Mouse (Mus musculus): ENCODE results near the gene Lmo2. TPM values are rescaled to one million over a fixed set of nuclear protein-coding genes. Genes with fewer than 3 reads are reported as not detected.

The Lmo2 gene
- 188 and 194 TPM in 2 replicates for polyA plus RNA-seq (2016; fragmentation: Nextera tagmentation; extraction: Ambion mirVana)

GRCm38 (mm10) chr2:103957649-103958546, at the start of gene Lmo2:
Gene Lmo2 (plus strand): TSS chr2:103957986.
- Histone ChIP-seq H3K4me2 (peak within 1 kb of the TSS; percentile 76), H3K27ac (peak within 1 kb of the TSS; percentile 98)

GRCm38 (mm10) chr2:103910601-103911000, 47.2 kb upstream of the Lmo2 start:
- 85% methylated on average over 5 of the region's 5 CpGs for WGBS (ENCODE audit: insufficient replicate concordance)
- H3K4me1 ChIP-seq = peaks cover 34% of the 10 kb centered on the region
- no peak overlapping the region for H3K9ac ChIP-seq
- H3K4me2 ChIP-seq = no peak overlapping the region
- ATAC-seq = no peak
- H3K27me3 ChIP-seq (replicated peaks) = 0 out of 2 replicates have a peak, but pooled peaks cover 2% of the 10 kb centered on the region
- 0 out of 2 replicates have a peak, but pooled peaks cover 5% of the 10 kb centered on the region for H3K36me3 ChIP-seq
- no peak overlapping the region for H3K4me3 ChIP-seq
- H3K27ac ChIP-seq = no peak overlapping the region
- no peaks in the 10 kb centered on the region for H3K9me3 ChIP-seq (replicated peaks)

More at GRCm38 (mm10) chr2:103957649-103958546, at the start of gene Lmo2:
- 10% methylated on average over 10 of the region's 10 CpGs for WGBS (ENCODE audit: insufficient replicate concordance)
- Histone ChIP-seq H3K9ac (peak within 1 kb of the TSS; percentile 87), H3K27me3 (replicated peaks) (no peaks in the 10 kb centered on the region), H3K9me3 (replicated peaks) (no peaks in the 10 kb centered on the region), H3K4me3 (peak within 1 kb of the TSS; percentile 68), H3K36me3 (peaks cover 27% of the 10 kb centered on the region), H3K4me1 (peaks cover 64% of the 10 kb centered on the region)
- ATAC-seq = peak; percentile 78

DNA sequence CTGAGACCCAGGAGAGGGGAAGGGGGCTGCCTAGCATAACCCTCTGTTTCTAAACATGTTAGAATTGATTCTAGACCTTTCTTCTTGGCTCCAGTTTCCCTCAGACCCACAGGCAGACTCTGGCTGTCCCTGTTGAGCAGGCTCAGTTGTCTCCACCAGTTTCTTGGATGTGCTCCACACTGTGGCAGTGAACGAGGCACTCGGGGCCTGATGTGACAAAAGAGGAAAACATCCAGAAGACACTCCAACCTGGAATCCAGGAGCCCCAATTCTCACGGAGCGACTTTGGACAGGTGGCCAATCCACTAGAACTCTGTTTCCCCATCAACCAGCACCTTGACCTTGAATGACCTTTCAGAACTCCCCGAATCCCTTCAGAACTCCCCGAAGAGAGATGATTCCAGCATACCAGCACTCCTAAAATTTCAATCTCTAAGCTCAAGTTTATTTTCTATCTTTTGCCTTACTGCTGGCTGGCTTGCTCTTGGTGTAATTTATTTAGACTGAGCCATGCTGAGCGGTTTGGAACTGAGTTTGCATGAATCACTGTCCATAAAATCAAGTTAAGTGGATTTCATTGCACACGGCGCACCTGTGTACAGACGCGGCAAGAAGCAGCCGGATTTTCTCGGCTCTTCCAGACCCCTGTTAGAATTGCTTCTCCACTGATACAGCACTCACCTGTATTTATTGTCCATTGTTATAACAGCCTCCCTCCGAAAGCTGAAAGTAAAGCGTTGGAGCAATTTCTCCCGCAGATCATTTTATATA, 45.1 kb upstream of the Lmo2 start:
- Histone ChIP-seq H3K27me3 (replicated peaks) (0 out of 2 replicates have a peak, but pooled peaks cover 2% of the 10 kb centered on the region), H3K9me3 (replicated peaks) (no peaks in the 10 kb centered on the region), H3K36me3 (0 out of 2 replicates have a peak, but pooled peaks cover 5% of the 10 kb centered on the region), H3K4me3 (no peak overlapping the region), H3K4me1 (peaks cover 40% of the 10 kb centered on the region), H3K4me2 (no peak overlapping the region), H3K9ac (no peak overlapping the region), H3K27ac (no peak overlapping the region)
- 86% methylated on average over 16 of the region's 16 CpGs for WGBS (ENCODE audit: insufficient replicate concordance)
- ATAC-seq = no peak

GRCm38 (mm10) chr2:103913252-103913650, 44.5 kb upstream of the Lmo2 start:
- Histone ChIP-seq H3K36me3 (0 out of 2 replicates have a peak, but pooled peaks cover 5% of the 10 kb centered on the region), H3K27ac (no peak overlapping the region)
- WGBS (ENCODE audit: insufficient replicate concordance) = 66% methylated on average over 6 of the region's 6 CpGs

GRCm38 (mm10) chr2:103916069-103916468, 41.7 kb upstream of the Lmo2 start:
- 18% methylated on average over 5 of the region's 5 CpGs for WGBS (ENCODE audit: insufficient replicate concordance)
- Histone ChIP-seq H3K4me1 (peaks cover 33% of the 10 kb centered on the region), H3K27me3 (replicated peaks) (0 out of 2 replicates have a peak, but pooled peaks cover 2% of the 10 kb centered on the region), H3K9me3 (replicated peaks) (no peaks in the 10 kb centered on the region), H3K36me3 (0 out of 2 replicates have a peak, but pooled peaks cover 5% of the 10 kb centered on the region), H3K9ac (peak overlapping the region; percentile 32), H3K27ac (peak overlapping the region; percentile 72), H3K4me2 (peak overlapping the region; percentile 23; the same call in 1 of the 2 replicates), H3K4me3 (no peak overlapping the region)
- peak; percentile 94 for ATAC-seq

More at GRCm38 (mm10) chr2:103913252-103913650, 44.5 kb upstream of the Lmo2 start:
- peaks cover 40% of the 10 kb centered on the region for H3K4me1 ChIP-seq
- H3K4me3 ChIP-seq = no peak overlapping the region
- H3K9ac ChIP-seq = no peak overlapping the region
- ATAC-seq = no peak
- H3K4me2 ChIP-seq = no peak overlapping the region
- H3K9me3 ChIP-seq (replicated peaks) = no peaks in the 10 kb centered on the region
- 0 out of 2 replicates have a peak, but pooled peaks cover 2% of the 10 kb centered on the region for H3K27me3 ChIP-seq (replicated peaks)

- no peak overlapping the region for H3K9ac ChIP-seq
- no peak overlapping the region for H3K4me3 ChIP-seq
- no peak overlapping the region for H3K4me2 ChIP-seq
- WGBS (ENCODE audit: insufficient replicate concordance) = 79% methylated on average over 5 of the region's 5 CpGs
- H3K27ac ChIP-seq = peak overlapping the region; percentile 22; the same call in 1 of the 2 replicates
- H3K4me1 ChIP-seq = peaks cover 33% of the 10 kb centered on the region
- ATAC-seq = no peak
- H3K9me3 ChIP-seq (replicated peaks) = no peaks in the 10 kb centered on the region
- 0 out of 2 replicates have a peak, but pooled peaks cover 5% of the 10 kb centered on the region for H3K36me3 ChIP-seq
- 0 out of 2 replicates have a peak, but pooled peaks cover 2% of the 10 kb centered on the region for H3K27me3 ChIP-seq (replicated peaks)
These were observed 40.4 kb upstream of the Lmo2 start for GRCm38 (mm10) chr2:103917375-103917774.

DNA sequence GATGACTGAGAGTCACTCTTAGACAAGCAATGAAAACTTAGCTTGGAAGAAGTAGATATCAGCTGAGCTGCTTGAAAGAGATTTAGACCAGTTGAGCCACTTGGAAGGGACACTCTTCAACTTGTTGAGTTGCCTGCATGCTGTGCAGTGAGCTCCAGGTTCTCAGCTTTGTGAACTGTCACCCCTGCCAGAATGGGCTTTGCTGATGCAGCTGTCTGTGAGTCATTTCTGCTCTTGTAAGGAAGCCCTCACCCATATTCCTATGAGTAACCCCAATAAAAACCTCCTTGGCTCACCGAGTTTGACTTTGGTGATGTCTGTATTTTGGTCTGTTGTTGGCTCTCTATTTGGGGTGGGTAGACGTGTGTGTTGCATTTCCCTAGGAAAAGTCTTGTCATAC, 39.4 kb upstream of the Lmo2 start:
- no peak overlapping the region for H3K4me3 ChIP-seq
- WGBS (ENCODE audit: insufficient replicate concordance) = 81% methylated on average over 2 of the region's 2 CpGs
- peaks cover 33% of the 10 kb centered on the region for H3K4me1 ChIP-seq
- no peaks in the 10 kb centered on the region for H3K9me3 ChIP-seq (replicated peaks)
- no peak overlapping the region for H3K4me2 ChIP-seq
- H3K27ac ChIP-seq = peak overlapping the region; percentile 3
- 0 out of 2 replicates have a peak, but pooled peaks cover 5% of the 10 kb centered on the region for H3K36me3 ChIP-seq
- H3K27me3 ChIP-seq (replicated peaks) = no peaks in the 10 kb centered on the region
- ATAC-seq = no peak
- H3K9ac ChIP-seq = no peak overlapping the region

DNA sequence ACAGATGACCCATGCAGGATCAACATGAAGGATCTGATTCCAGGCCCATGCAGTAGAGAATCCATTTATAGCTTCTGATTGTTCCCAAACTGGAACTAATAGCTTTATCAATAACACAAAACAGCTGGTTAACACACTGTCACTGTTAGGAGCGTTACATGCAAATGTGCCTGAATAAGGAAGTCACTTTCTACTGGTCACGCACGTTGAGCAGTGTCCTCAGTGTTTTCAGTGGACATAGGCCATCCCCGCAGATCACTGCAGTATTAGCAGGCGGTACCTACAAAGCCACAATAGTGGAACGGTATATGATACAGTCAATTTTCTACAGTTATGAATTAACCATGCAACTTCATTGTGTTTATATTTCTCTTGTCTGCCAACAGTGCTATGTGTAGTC, 38.3 kb upstream of the Lmo2 start:
- WGBS (ENCODE audit: insufficient replicate concordance) = 73% methylated on average over 6 of the region's 6 CpGs
- Histone ChIP-seq H3K4me2 (no peak overlapping the region), H3K9me3 (replicated peaks) (no peaks in the 10 kb centered on the region), H3K9ac (no peak overlapping the region), H3K4me1 (peaks cover 33% of the 10 kb centered on the region), H3K27ac (no peak overlapping the region), H3K27me3 (replicated peaks) (no peaks in the 10 kb centered on the region), H3K36me3 (0 out of 2 replicates have a peak, but pooled peaks cover under 1% of the 10 kb centered on the region), H3K4me3 (no peak overlapping the region)
- ATAC-seq = no peak

DNA sequence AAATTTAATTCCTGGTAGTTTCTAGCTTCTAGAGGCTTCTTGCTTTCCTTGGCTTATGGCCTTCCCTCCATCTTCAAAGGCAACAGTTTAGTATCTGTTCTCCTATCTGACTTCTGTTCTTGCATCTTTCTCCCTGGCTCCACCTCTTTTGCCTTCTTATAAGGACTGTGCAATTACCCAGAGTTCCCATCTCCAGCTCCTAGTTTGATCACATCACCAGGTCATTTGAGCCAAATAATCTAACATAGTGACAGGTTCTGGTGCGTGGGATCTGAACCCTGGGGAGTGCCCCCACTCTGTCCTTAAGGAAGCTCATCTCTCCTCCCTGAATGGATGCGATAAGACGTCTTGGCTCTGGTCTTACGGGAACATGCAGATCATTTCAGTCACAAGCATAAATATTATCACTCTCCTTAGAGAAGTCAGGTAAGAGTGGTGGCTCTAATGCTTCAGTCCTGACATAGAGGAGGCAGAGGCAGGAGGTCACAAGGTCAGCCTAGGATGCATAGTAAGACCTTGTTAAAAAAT, 31.1 kb upstream of the Lmo2 start:
- Histone ChIP-seq H3K36me3 (no peaks in the 10 kb centered on the region), H3K4me1 (peaks cover 40% of the 10 kb centered on the region), H3K9me3 (replicated peaks) (no peaks in the 10 kb centered on the region), H3K9ac (no peak overlapping the region), H3K27me3 (replicated peaks) (no peaks in the 10 kb centered on the region), H3K27ac (peak overlapping the region; percentile 36; the same call in 1 of the 2 replicates), H3K4me2 (no peak overlapping the region), H3K4me3 (no peak overlapping the region)
- WGBS (ENCODE audit: insufficient replicate concordance) = 70% methylated on average over 4 of the region's 4 CpGs
- ATAC-seq = no peak

DNA sequence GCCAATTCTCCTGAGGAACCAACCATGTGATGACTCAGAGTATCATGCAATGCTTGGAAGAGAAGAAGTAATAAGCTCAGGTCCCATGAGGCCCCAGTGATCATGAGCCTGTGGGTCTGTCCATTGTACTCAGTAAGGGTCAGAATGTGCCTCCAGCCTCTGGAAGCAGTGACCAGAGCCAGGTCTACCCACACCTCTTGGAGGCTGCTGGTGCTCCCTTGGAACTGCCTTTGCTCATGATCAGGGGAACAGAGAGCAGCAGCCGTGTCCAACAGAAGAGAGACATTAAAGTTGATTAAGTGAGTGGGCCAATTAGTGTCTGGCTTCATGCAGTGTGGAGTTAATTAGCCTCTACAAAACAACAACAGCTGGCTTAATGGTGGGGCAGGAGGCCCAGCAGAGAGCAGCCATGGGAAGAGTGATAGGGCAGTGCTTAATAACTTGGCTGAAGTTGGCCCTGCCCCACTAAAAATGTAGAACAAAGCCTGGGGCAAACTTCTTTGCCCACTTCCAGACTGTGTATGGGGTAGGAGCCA, 30.1 kb upstream of the Lmo2 start:
- Histone ChIP-seq H3K36me3 (no peaks in the 10 kb centered on the region), H3K9me3 (replicated peaks) (no peaks in the 10 kb centered on the region), H3K27me3 (replicated peaks) (no peaks in the 10 kb centered on the region), H3K4me2 (no peak overlapping the region), H3K9ac (no peak overlapping the region; the same call in 1 of the 2 replicates), H3K4me1 (peaks cover 50% of the 10 kb centered on the region), H3K27ac (peak overlapping the region; percentile 36), H3K4me3 (no peak overlapping the region)
- no peak for ATAC-seq
- WGBS (ENCODE audit: insufficient replicate concordance) = 88% methylated on average over 1 of the region's 1 CpGs

Measured in liver, embryonic 12.5 days (tissue).